Comparison of ENCODE assay signal across 9 mouse cellular contexts in the genomic region with DNA sequence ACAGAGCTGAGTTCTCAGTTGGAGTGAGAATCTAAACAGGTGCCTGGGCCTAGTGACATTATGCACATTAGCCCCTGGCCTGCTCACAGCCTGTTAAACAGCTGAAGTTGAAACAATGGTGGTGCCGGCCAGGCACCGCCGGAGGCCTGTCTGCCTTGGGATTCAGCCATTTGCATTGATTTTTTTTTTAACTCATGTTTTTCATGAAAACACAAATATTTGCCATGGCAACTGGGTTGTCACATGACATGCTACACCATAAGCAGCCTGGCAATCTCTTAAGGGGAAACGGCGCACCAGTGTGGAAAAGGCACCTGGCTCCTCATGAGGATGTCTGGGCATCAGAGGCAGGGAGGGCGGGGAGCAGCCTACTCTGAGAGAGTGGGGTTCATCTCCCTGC.
DNase-seq lines count a peak whose midpoint lies in the region; ATAC-seq and TF ChIP-seq lines count a peak whose summit lies in the region.
"Had no signal": no experiment of that assay in that cellular context is flagged by ENCODE, and none has a peak within 500 bp of the region (broad histone marks: within the 10 kb centered on the region; RNA-seq: fewer than 3 reads in every experiment).

No protein-coding gene starts in this region.

- H3K4me3 ChIP-seq in forebrain, postnatal 0 days (ENCODE audit: low read depth, low read length), result no peak overlapping the region
- no peak overlapping the region for H3K4me3 ChIP-seq in midbrain, embryonic 10.5 days
- H3K4me3 ChIP-seq: embryonic facial prominence, embryonic 15.5 days had no signal

- ATAC-seq in forebrain, postnatal 0 days, result peak; percentile 76

- TF ChIP-seq CTCF in forebrain, postnatal 0 days (IDR thresholded peaks at IDR 0.05; ENCODE audit: low read depth), result 0 out of 2 replicates have a peak, but pooled peaks have one; percentile 4

- no peaks in the 10 kb centered on the region for H3K27me3 ChIP-seq in forebrain, postnatal 0 days (ENCODE audit: insufficient read depth, low read length)
- peaks cover 21% of the 10 kb centered on the region for H3K27me3 ChIP-seq in midbrain, embryonic 10.5 days (ENCODE audit: low read depth, poor library complexity, severe bottlenecking)

- DNase-seq in right cerebral cortex, postnatal 25 days, result peak; percentile 13
- no peak for DNase-seq in right cerebral cortex, postnatal 36 days (ENCODE audit: low spot score in 2 of 2)
- peak; percentile 75 for DNase-seq in forebrain, postnatal 0 days
- peak; percentile 44 for DNase-seq in midbrain, embryonic 10.5 days (ENCODE audit: low spot score)
- no peak for DNase-seq in yolk sac, embryonic 10.5 days (ENCODE audit: low spot score)
- DNase-seq in heart, postnatal 14 days, result no peak
- no peak for DNase-seq in testis, postnatal 10 days (ENCODE audit: low spot score)
- DNase-seq in kidney, adult 8-10 months, result no peak

- intact Hi-C loops in heart, postnatal 14 days (cut with DNase I), result no loop called here

- H3K4me2 ChIP-seq in forebrain, postnatal 0 days (ENCODE audit: low read depth), result peak overlapping the region; percentile 18; the same call in 1 of the 2 replicates
- H3K4me2 ChIP-seq: embryonic facial prominence, embryonic 15.5 days had no signal

- no peaks in the 10 kb centered on the region for H3K36me3 ChIP-seq in forebrain, postnatal 0 days (ENCODE audit: insufficient read depth)
- no peaks in the 10 kb centered on the region for H3K36me3 ChIP-seq in midbrain, embryonic 10.5 days
- H3K36me3 ChIP-seq: embryonic facial prominence, embryonic 15.5 days had no signal

- H3K9me3 ChIP-seq in forebrain, postnatal 0 days (ENCODE audit: low read length), result no peaks in the 10 kb centered on the region
- no peaks in the 10 kb centered on the region for H3K9me3 ChIP-seq in midbrain, embryonic 10.5 days (replicated peaks)
- H3K9me3 ChIP-seq: embryonic facial prominence, embryonic 15.5 days had no signal

- 12% methylated on average over 6 of the region's 6 CpGs for WGBS in forebrain, postnatal 0 days
- 26% methylated on average over 6 of the region's 6 CpGs for WGBS in midbrain, embryonic 10.5 days

- H3K27ac ChIP-seq in forebrain, postnatal 0 days (ENCODE audit: low read depth, low read length), result peak overlapping the region; percentile 70
- H3K27ac ChIP-seq in midbrain, embryonic 10.5 days (replicated peaks), result peak overlapping the region; percentile 80
- H3K27ac ChIP-seq: embryonic facial prominence, embryonic 15.5 days had no signal

- 0 out of 2 replicates have a peak, but pooled peaks cover 6% of the 10 kb centered on the region for H3K4me1 ChIP-seq in forebrain, postnatal 0 days (ENCODE audit: insufficient read depth)
- H3K4me1 ChIP-seq in midbrain, embryonic 10.5 days, result peaks cover 47% of the 10 kb centered on the region

- no peak overlapping the region for H3K9ac ChIP-seq in forebrain, postnatal 0 days
- H3K9ac ChIP-seq: embryonic facial prominence, embryonic 15.5 days had no signal

Comparison
In these comparisons a context has a peak if more than half of its experiments do, and no peak if none do; other contexts are left out.
1. DNase-seq: peak in right cerebral cortex, postnatal 25 days (single experiment), forebrain, postnatal 0 days (single experiment) and midbrain, embryonic 10.5 days (single experiment); none in right cerebral cortex, postnatal 36 days (0 of 2), yolk sac, embryonic 10.5 days (single experiment), heart, postnatal 14 days (0 of 2), testis, postnatal 10 days (single experiment) and kidney, adult 8-10 months (0 of 2).